Mouse (Mus musculus) MEL (cell line): ENCODE measurements around the gene Naif1. TPM values are rescaled to one million over a fixed set of nuclear protein-coding genes. Genes with fewer than 3 reads are reported as not detected.
"Not testable (repeated sequence)": the region's sequence is repeated elsewhere in the genome, so short reads cannot be mapped to it uniquely, and the experiment has no call there.

Experiments used
- DNase-seq: peaks from one replicate; pipeline ENCODE4 v3.0.0; 2011; ENCODE audit warnings: low read depth, low spot score
- H3K27ac ChIP-seq: 2 replicates; pipeline ENCODE4 v1.5.1; 2012; ENCODE audit warnings: low read depth, mild to moderate bottlenecking, control low read depth, low read length, moderate library complexity; ENCODE audit not compliant: control insufficient read depth
- H3K27me3 ChIP-seq, 2 experiments: fragments of 150-350 bp in 1 of 2; sonication (generic) in 1 of 2; 2 replicates each; pipeline ENCODE4 v1.6.1; 2012; ENCODE audit warnings: low read length in 2 of 2, mild to moderate bottlenecking in 2 of 2, improper control_type of control experiment in 1 of 2, moderate library complexity in 1 of 2; ENCODE audit not compliant: insufficient read depth in 2 of 2, control insufficient read depth in 1 of 2
- H3K36me3 ChIP-seq, 2 experiments: 2 replicates each; pipeline ENCODE4 v1.6.1; 2012 to 2014; ENCODE audit warnings: low read length in 2 of 2, improper control_type of control experiment in 1 of 2, inconsistent platforms in 1 of 2, mild to moderate bottlenecking in 1 of 2; ENCODE audit not compliant: insufficient read depth in 2 of 2, control insufficient read depth in 1 of 2
- H3K4me1 ChIP-seq, 2 experiments: fragments of 150-350 bp in 1 of 2; sonication (generic) in 1 of 2; 2 replicates each; pipeline ENCODE4 v1.6.1; 2012; ENCODE audit warnings: low read length in 2 of 2, improper control_type of control experiment in 1 of 2, mild to moderate bottlenecking in 1 of 2; ENCODE audit not compliant: insufficient read depth in 2 of 2, control insufficient read depth in 1 of 2
- H3K4me3 ChIP-seq, 2 experiments: fragments of 150-350 bp in 1 of 2; sonication (generic) in 1 of 2; 2 replicates each; pipeline ENCODE4 v1.5.1; 2012; ENCODE audit warnings: low read depth in 2 of 2, low read length in 2 of 2, mild to moderate bottlenecking in 2 of 2, moderate library complexity in 2 of 2, control low read depth in 1 of 2, improper control_type of control experiment in 1 of 2; ENCODE audit not compliant: control insufficient read depth in 1 of 2, insufficient read depth in 1 of 2
- H3K79me2 ChIP-seq: 2 replicates; pipeline ENCODE4 v1.6.1; 2012; ENCODE audit warnings: mild to moderate bottlenecking, low read length, moderate library complexity; ENCODE audit not compliant: control insufficient read depth, poor library complexity, insufficient read depth
- H3K9ac ChIP-seq: 2 replicates; pipeline ENCODE4 v1.6.1; 2012; ENCODE audit warnings: low read depth, mild to moderate bottlenecking, control low read depth, low read length, moderate library complexity; ENCODE audit not compliant: control insufficient read depth, poor library complexity, severe bottlenecking
- H3K9me3 ChIP-seq: fragments of 150-350 bp; sonication (generic); replicated peaks from 2 replicates; pipeline ENCODE4 v1.6.1; 2012; ENCODE audit warnings: mild to moderate bottlenecking, low read length, improper control_type of control experiment, moderate library complexity; ENCODE audit not compliant: insufficient read depth
- BHLHE40 ChIP-seq: IDR thresholded peaks from 2 replicates; pipeline ENCODE4 v1.6.1; 2012; ENCODE audit warnings: low read depth, mild to moderate bottlenecking, inconsistent platforms, low read length, improper control_type of control experiment, borderline replicate concordance
- CTCF ChIP-seq, 3 experiments: IDR thresholded peaks in 2 of 3; conservative IDR thresholded peaks in 1 of 3; 2 replicates each; pipeline ENCODE4 v1.5.1; 2011 to 2012; ENCODE audit warnings: low read length in 3 of 3, low read depth in 2 of 3, mild to moderate bottlenecking in 2 of 3, improper control_type of control experiment in 1 of 3, inconsistent platforms in 1 of 3, mixed read lengths in 1 of 3, moderate library complexity in 1 of 3; ENCODE audit not compliant: control insufficient read depth in 1 of 3, insufficient read depth in 1 of 3, poor library complexity in 1 of 3, severe bottlenecking in 1 of 3
- GATA1 ChIP-seq: IDR thresholded peaks from 2 replicates; pipeline ENCODE4 v1.6.1; 2011; ENCODE audit warnings: low read depth, low read length, improper control_type of control experiment
- KAT2A ChIP-seq: conservative IDR thresholded peaks from 2 replicates; pipeline ENCODE4 v1.6.1; 2012; ENCODE audit warnings: low read depth, low read length, improper control_type of control experiment, inconsistent platforms
- MXI1 ChIP-seq: IDR thresholded peaks from 2 replicates; pipeline ENCODE4 v1.6.1; 2011; ENCODE audit warnings: mild to moderate bottlenecking, low read depth, low read length, improper control_type of control experiment
- polyA plus RNA-seq, 2 experiments: library from polyadenylated mRNA; stranded (reverse) in 1 of 2; unstranded in 1 of 2; fragments of >175 nt in 1 of 2; fragments of >200 nt in 1 of 2; gene quantifications; 2 replicates each; pipeline versions ENCODE4 v1.2.1 to v1.2.4; 2012; ENCODE audit warnings: low replicate concordance in 2 of 2, low read depth in 1 of 2; ENCODE audit not compliant: insufficient read length in 2 of 2, insufficient read depth in 1 of 2, missing spikeins in 1 of 2
- total RNA-seq: library from RNA; depleted of rRNA; stranded (reverse); fragments of 300-350 nt; gene quantifications from 2 replicates; pipeline ENCODE4 v1.2.3, GENCODE M21; 2012

Gene Naif1
- total and polyA plus RNA-seq, 3 experiments, result 4.9 to 8.5 TPM; not detected in 1

- TF ChIP-seq GATA1, result 0 out of 2 replicates have a peak, but pooled peaks have one; percentile 8
- TF ChIP-seq BHLHE40, result no peak
- Histone ChIP-seq H3K4me1 (0 out of 4 replicates have a peak, but pooled peaks cover 0 to 6% of the 10 kb centered on the region in 2 experiments), H3K4me3 (no peak overlapping the region), H3K9me3 (no peaks in the 10 kb centered on the region), H3K9ac (no peak overlapping the region), H3K79me2 (no peaks in the 10 kb centered on the region), H3K27me3 (no peaks in the 10 kb centered on the region), H3K36me3 (no peaks in the 10 kb centered on the region; a peak in 1 of 4 replicates), H3K27ac (no peak overlapping the region)
- DNase-seq, result no peak
These were observed 20.9 kb downstream of the Naif1 start for GRCm38 (mm10) chr2:32471001-32471680.

GRCm38 (mm10) chr2:32471681-32472061 is 21.4 kb downstream of the Naif1 start:
- Histone ChIP-seq H3K27me3 (no peaks in the 10 kb centered on the region), H3K9me3 (no peaks in the 10 kb centered on the region), H3K27ac (no peak overlapping the region), H3K79me2 (no peaks in the 10 kb centered on the region), H3K4me1 (0 out of 4 replicates have a peak, but pooled peaks cover 0 to 6% of the 10 kb centered on the region in 2 experiments), H3K4me3 (no peak overlapping the region), H3K9ac (no peak overlapping the region), H3K36me3 (no peaks in the 10 kb centered on the region; a peak in 1 of 4 replicates)
- DNase-seq, result no peak
- TF ChIP-seq CTCF (IDR thresholded peaks at IDR 0.05 in 2 of 3, conservative IDR thresholded peaks at IDR 0.05 in 1 of 3; ENCODE audit: control insufficient read depth in 1 of 3, insufficient read depth in 1 of 3, low read depth in 2 of 3, low read length in 3 of 3, poor library complexity in 1 of 3, severe bottlenecking in 1 of 3) (peak; percentile 36 to 52 (median 37)), BHLHE40 (no peak)

GRCm38 (mm10) chr2:32475361-32475760 is 25.1 kb downstream of the Naif1 start:
- H3K4me1 ChIP-seq, H3K27ac ChIP-seq, H3K79me2 ChIP-seq, H3K36me3 ChIP-seq, H3K4me3 ChIP-seq, H3K27me3 ChIP-seq, H3K9ac ChIP-seq, DNase-seq, H3K9me3 ChIP-seq: not testable (repeated sequence)

GRCm38 (mm10) chr2:32482351-32482750 is 32.1 kb downstream of the Naif1 start:
- Histone ChIP-seq H3K9ac (no peak overlapping the region), H3K9me3 (no peaks in the 10 kb centered on the region), H3K4me1 (peaks cover 10 to 19% of the 10 kb centered on the region in 2 experiments), H3K79me2 (no peaks in the 10 kb centered on the region), H3K4me3 (no peak overlapping the region), H3K36me3 (peaks cover 0 to 7% of the 10 kb centered on the region in 2 experiments; a peak in 2 of 4 replicates), H3K27me3 (no peaks in the 10 kb centered on the region), H3K27ac (no peak overlapping the region)
- no peak for DNase-seq
- no peak for TF ChIP-seq KAT2A
- no peak for TF ChIP-seq MXI1
